Mouse (Mus musculus) hindbrain, embryonic 10.5 days (tissue): ENCODE results near the gene Ccl24. TPM values are rescaled to one million over a fixed set of nuclear protein-coding genes. Genes with fewer than 3 reads are reported as not detected.

Experiments
- polyA plus RNA-seq: library from polyadenylated mRNA; unstranded; fragments of >200 nt; fragmentation: Nextera tagmentation; extraction: Ambion mirVana; gene quantifications from 2 replicates; pipeline ENCODE4 v1.2.1, GENCODE M21; 2016

Gene Ccl24
- polyA plus RNA-seq, 1 experiment from 2014 or later = 1.9 TPM

Other genes with a start within 250 kb of the Ccl24 start
- 0.17 and 0.31 TPM in 2 replicates for gene Fkbp6, start 223.0 kb downstream of the Ccl24 start, polyA plus RNA-seq
- gene Trim50, start 219.8 kb downstream of the Ccl24 start, polyA plus RNA-seq = 0.08 TPM in 1 of 2 replicates, not detected in the other
- 44.1 and 46.1 TPM in 2 replicates for gene Nsun5, start 203.1 kb downstream of the Ccl24 start, polyA plus RNA-seq
- 19.5 and 20.9 TPM in 2 replicates for gene Pom121, start 178.5 kb downstream of the Ccl24 start, polyA plus RNA-seq
- gene Hip1, start 27.9 kb downstream of the Ccl24 start, polyA plus RNA-seq = 51.3 and 65.6 TPM in 2 replicates
- not detected in 2 replicates for gene Ccl26, start 9.5 kb downstream of the Ccl24 start, polyA plus RNA-seq
- gene Rhbdd2, start 59.6 kb upstream of the Ccl24 start, polyA plus RNA-seq = 54.9 and 65.6 TPM in 2 replicates
- gene Por, start 97.0 kb upstream of the Ccl24 start, polyA plus RNA-seq = 105 and 106 TPM in 2 replicates
- gene Tmem120a, start 171.4 kb upstream of the Ccl24 start, polyA plus RNA-seq = 67.0 and 74.3 TPM in 2 replicates
- gene Styxl1, start 205.3 kb upstream of the Ccl24 start, polyA plus RNA-seq = 0.24 and 0.43 TPM in 2 replicates
- 609 and 683 TPM in 2 replicates for gene Mdh2, start 205.4 kb upstream of the Ccl24 start, polyA plus RNA-seq
- 18.8 and 38.5 TPM in 2 replicates for gene Srrm3, start 233.8 kb upstream of the Ccl24 start, polyA plus RNA-seq